Mouse (Mus musculus): ENCODE measurements around the gene Tmem86a. TPM values are rescaled to one million over a fixed set of nuclear protein-coding genes. Genes with fewer than 3 reads are reported as not detected.

The Tmem86a gene
- polyA plus RNA-seq, 1 experiment: 15.5 TPM

- no peak for DNase-seq (ENCODE audit: low spot score)
Observed at GRCm38 (mm10) chr7:47076193-47076592, 25.8 kb downstream of the Tmem86a start.

GRCm38 (mm10) chr7:47076729-47077128 lies 26.3 kb downstream of the Tmem86a start:
- no peak for DNase-seq (ENCODE audit: low spot score)

- DNase-seq (ENCODE audit: low spot score): no peak
Observed at GRCm38 (mm10) chr7:47077451-47077850, 27.1 kb downstream of the Tmem86a start.

GRCm38 (mm10) chr7:47080868-47081267 lies 30.5 kb downstream of the Tmem86a start:
- no peak for DNase-seq (ENCODE audit: low spot score)

- DNase-seq (ENCODE audit: low spot score): peak; percentile 40
Observed at GRCm38 (mm10) chr7:47081277-47081676, 30.9 kb downstream of the Tmem86a start.

- DNase-seq (ENCODE audit: low spot score): no peak
Observed at GRCm38 (mm10) chr7:47085075-47085474, 34.7 kb downstream of the Tmem86a start.

- no peak for DNase-seq (ENCODE audit: low spot score)
Observed at GRCm38 (mm10) chr7:47093935-47094334, 43.5 kb downstream of the Tmem86a start.

GRCm38 (mm10) chr7:47094969-47095368 lies 44.6 kb downstream of the Tmem86a start:
- DNase-seq (ENCODE audit: low spot score): no peak

GRCm38 (mm10) chr7:47098044-47098443 lies 47.6 kb downstream of the Tmem86a start:
- no peak for DNase-seq (ENCODE audit: low spot score)

- no peak for DNase-seq (ENCODE audit: low spot score)
Observed at GRCm38 (mm10) chr7:47099306-47099705, 48.9 kb downstream of the Tmem86a start.

GRCm38 (mm10) chr7:47100615-47101014 lies 50.2 kb downstream of the Tmem86a start:
- no peak for DNase-seq (ENCODE audit: low spot score)

GRCm38 (mm10) chr7:47102970-47103369 lies 52.6 kb downstream of the Tmem86a start:
- no peak for DNase-seq (ENCODE audit: low spot score)

GRCm38 (mm10) chr7:47103671-47104414 lies 53.4 kb downstream of the Tmem86a start:
- DNase-seq (ENCODE audit: low spot score): no peak

Other genes with a start within 250 kb of the Tmem86a start
- 354 and 368 TPM in 2 replicates for gene Ldha, start 209.1 kb upstream of the Tmem86a start, polyA plus RNA-seq (2012; rRNA removed)
- gene Ldhc, start 189.4 kb upstream of the Tmem86a start, polyA plus RNA-seq (2012; rRNA removed): not detected in 2 replicates
- 43.6 and 44.5 TPM in 2 replicates for gene Tsg101, start 130.6 kb upstream of the Tmem86a start, polyA plus RNA-seq (2012; rRNA removed)
- gene Uevld, start 92.1 kb upstream of the Tmem86a start, polyA plus RNA-seq (2012; rRNA removed): 11.7 and 12.0 TPM in 2 replicates
- gene Gm9999, start 67.0 kb upstream of the Tmem86a start, polyA plus RNA-seq (2012; rRNA removed): not detected in 2 replicates
- gene Spty2d1, start 42.2 kb upstream of the Tmem86a start, polyA plus RNA-seq (2012; rRNA removed): 11.5 and 11.7 TPM in 2 replicates
- gene Ptpn5, start 83.1 kb downstream of the Tmem86a start, polyA plus RNA-seq (2012; rRNA removed): 0.08 and 0.24 TPM in 2 replicates
- not detected in 2 replicates for gene Mrgpra6, start 154.3 kb downstream of the Tmem86a start, polyA plus RNA-seq (2012; rRNA removed)
- not detected in 2 replicates for gene Mrgpra9, start 202.2 kb downstream of the Tmem86a start, polyA plus RNA-seq (2012; rRNA removed)